Mouse (Mus musculus) retina, postnatal 1 day (tissue): Measurements from ENCODE around the gene Tardbp.

Source experiments
- DNase-seq: peaks from one replicate; pipeline ENCODE4 v3.0.0-alpha.2; 2012

Tardbp gene

GRCm38 (mm10) chr4:148635309-148635708 is 8.5 kb upstream of the Tardbp start:
- DNase-seq: no peak

- DNase-seq: no peak
These were observed 6.7 kb upstream of the Tardbp start for GRCm38 (mm10) chr4:148633395-148634061.

DNA sequence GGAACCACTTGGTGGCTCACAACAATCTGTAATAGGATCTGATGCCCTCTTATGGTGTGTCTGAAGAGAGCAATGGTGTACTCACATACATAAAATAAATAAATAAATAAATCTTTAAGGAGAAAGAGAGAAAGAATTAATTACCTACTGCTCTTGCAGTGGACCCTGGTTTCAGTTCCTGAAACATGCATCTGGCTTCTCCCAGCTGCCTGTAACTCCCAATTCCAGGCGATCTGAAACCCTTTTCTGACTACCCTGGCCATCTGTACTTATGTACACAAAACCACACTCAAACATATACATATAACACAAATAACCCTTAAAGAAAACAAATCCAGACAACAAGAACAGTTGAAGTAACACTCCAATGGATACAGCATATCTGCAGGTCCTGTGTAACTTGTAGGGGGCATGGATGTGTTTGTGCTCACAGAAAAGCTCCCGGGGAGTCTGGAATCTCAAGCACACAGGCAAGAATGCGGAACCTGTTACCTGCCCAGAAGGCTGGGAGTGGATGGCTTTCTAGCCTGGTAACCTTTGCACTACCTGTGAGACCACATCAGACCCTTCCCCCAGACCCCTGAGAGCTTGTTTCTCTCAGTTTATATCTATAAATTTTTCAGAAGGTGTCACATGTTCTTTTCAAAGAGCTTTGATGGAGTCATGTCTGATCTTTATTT is 5.3 kb upstream of the Tardbp start:
- DNase-seq: no peak

DNA sequence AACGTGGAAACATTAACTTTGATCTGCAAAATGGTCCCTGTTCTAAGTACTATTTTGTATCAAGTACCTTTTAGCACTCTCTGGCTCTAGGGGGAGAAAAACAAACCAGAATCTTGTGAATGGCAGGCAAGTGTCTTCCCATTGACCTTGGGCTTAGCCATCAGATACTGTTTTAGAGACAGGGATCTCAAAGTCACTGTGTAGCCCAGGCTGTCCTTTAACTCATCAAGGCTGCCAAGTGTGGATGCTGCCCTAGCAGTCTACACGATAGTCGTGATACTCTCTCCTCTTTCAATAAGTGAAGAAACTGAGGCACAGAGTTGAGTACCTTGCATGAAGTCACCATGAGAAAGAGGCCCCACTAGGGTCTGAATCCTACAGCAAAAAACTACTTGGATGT is 427 bp upstream of the Tardbp start:
- no peak for DNase-seq

GRCm38 (mm10) chr4:148625756-148626622 is 830 bp downstream of the Tardbp start:
- DNase-seq: peak; percentile 45

DNA sequence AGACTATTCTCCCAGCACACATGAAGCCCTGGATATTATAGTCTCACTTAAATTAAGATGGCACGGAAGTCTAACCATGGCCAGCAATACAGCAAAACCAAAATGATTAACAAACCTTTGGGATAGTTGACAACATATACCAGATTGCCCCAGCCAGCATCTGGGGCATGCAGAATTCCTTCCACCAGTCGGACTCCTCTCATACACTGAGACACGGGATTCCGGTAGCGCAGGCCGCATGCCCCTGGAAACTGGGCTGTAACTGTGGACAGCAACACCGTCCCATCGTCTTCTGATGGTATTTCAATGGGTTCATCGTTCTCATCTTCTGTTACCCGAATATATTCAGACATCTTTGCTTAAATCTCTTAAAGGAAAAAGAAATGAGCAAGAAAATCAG is 1.8 kb downstream of the Tardbp start:
- DNase-seq: no peak

- DNase-seq: no peak
These were observed 3.2 kb downstream of the Tardbp start for GRCm38 (mm10) chr4:148623609-148624008.

DNA sequence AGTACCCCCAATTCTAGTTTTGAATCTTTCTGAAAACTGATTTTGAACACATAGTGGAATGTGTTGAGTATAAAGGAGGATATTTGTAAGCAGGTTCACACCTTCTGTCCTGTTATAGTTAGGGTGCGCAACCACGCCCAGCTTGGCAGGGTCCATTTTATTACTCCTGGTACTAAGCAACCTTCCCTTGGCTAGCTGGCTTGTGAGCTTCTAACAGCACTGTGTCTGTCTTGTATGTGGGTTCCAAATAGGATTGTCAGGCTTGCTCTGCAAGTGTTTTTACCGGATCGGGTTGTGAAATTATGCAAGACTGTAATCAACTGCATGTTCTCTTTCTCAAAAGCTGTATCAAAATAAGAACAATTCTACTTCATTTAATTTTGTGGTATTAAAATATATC is 4.3 kb downstream of the Tardbp start:
- no peak for DNase-seq

DNA sequence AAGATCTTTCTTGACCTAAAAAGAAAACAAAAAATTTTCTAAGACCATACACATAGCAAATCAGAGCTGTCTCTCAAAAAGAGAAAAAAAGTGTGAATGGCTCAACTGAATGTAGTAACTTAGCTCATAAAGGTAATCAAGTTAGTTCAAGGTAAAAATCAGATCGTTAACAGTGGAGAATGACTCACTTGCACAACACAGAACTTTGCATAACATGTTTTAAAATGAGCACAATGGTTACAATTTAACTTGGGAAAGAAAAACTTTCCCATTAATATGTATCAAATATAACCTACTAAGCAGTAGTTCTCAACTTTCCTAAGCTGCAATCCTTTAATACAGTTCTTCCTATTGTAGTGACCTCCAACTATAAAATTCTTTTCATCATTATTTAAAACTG is 6.1 kb downstream of the Tardbp start:
- no peak for DNase-seq

- DNase-seq: no peak
These were observed 7.0 kb downstream of the Tardbp start for GRCm38 (mm10) chr4:148619805-148620204.

- no peak for DNase-seq
These were observed 13.1 kb downstream of the Tardbp start for GRCm38 (mm10) chr4:148613738-148614137.

DNA sequence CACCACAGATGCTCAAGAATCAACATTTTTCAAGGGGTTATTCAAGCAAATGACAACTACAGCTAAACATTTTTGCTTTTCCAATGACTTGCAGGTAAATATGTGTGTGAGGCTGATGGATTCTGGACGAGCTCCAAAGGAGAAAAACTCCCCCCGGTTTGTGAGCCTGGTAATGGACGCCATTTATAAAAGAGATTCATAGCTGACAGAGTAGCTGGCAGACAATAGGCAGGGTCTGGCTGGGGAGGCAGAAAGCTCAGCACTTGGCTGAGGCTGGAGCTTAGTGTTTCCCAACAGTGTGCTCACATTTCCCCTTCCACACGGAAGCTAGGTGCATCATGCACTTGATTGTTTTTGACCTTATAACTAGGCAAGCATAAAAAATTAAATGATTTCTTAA is 14.3 kb downstream of the Tardbp start:
- DNase-seq: no peak

DNA sequence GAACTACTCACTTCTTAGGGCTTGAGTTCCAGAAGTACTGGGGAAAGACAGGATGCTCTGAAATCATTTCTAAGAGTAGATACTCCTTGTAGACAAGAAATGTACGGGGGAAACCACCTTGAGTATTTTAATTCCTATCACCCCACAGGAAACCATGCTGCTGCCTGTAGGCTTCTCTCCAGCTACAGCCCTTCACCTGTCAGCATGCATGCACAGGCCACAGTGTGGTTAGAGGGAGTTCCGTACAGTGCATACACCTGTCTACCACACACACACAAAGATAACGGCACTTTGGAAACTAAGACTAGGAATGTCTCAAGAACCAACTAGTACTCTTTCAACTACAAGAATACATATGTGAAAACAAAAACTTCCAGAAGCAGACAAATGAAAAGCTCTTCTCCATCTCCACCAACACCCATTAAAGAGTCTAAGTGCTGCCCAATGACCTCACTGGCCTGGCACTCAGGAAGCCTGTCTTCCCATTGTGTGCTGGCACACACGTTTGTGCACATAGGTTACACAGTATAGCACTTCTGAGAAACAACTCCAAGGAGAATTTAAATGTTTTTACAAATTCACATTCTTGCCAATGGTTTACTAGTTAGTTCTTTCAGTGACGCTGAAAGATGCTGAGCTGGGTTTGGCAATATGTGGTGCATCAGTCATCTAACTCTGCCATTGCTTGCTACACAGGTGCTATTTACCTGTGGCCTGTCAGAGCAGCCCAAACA is 16.0 kb downstream of the Tardbp start:
- no peak for DNase-seq

- DNase-seq: no peak
These were observed 17.0 kb downstream of the Tardbp start for GRCm38 (mm10) chr4:148609805-148610204.

DNA sequence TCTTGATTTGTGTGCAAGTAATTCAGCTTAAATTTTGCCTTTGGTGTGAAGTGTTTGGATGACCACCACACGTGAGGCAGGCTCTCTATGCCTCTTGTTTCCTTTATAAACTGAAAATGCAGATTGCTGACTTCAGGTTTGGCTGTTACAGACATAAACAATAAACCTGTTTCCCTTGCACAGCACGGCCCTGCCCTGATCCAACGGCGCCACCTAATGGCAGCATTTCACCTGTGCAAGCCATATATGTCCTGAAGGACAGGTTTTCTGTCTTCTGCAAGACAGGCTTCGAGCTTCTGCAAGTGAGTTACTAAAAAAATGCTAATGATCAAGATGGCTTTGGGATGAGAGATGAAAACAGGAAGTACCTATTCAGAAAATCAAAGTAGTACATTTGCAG is 19.1 kb downstream of the Tardbp start:
- peak; percentile 75 for DNase-seq

- peak; percentile 72 for DNase-seq
These were observed 22.2 kb downstream of the Tardbp start for GRCm38 (mm10) chr4:148604541-148605165.

- DNase-seq: no peak
These were observed 22.7 kb downstream of the Tardbp start for GRCm38 (mm10) chr4:148604141-148604540.

DNA sequence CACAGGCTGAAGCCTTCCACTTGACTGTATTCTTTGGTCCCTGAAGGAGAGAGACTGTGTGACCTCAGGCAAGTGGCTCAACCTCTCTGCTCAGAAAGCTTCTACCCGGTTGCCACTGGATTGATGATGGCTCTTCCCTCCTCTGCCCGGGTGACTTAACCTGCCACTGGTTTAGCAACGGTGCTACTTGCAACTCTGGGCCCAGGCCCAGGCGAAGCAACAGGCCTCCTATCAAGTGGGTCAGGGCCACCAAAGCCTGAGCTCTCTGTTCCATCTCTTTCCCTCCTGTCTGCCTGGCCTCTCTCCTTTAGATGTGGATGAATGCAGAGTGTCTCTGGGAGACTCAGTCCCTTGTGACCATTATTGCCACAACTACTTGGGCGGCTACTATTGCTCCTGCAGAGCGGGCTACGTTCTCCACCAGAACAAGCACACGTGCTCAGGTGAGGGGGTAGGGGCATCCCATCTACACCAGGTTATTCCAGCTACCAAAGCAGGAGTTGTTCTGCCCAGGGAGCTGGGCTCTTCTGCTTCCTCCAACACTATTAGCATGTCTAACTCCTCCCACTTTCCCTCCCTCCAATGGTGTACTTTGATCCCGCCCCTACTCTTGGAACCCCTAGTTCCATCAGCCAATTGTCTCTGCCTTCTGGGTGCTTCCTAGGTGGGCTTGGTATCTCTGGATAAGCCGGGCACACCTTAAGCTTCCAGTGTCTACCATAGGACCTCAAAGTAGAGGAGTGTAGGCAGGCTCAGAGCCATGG is 23.3 kb downstream of the Tardbp start:
- no peak for DNase-seq

GRCm38 (mm10) chr4:148602357-148603120 is 24.3 kb downstream of the Tardbp start, which contains the start of gene Masp2:
Gene Masp2 (plus strand): TSS chr4:148602554.
- no peak for DNase-seq

- DNase-seq: no peak
These were observed 24.9 kb downstream of the Tardbp start for GRCm38 (mm10) chr4:148601871-148602270.

- DNase-seq: no peak
These were observed 26.5 kb downstream of the Tardbp start for GRCm38 (mm10) chr4:148600316-148600715.
